Mouse (Mus musculus) stomach, embryonic 16.5 days (tissue): ENCODE measurements around the gene Pxt1. TPM values are rescaled to one million over a fixed set of nuclear protein-coding genes. Genes with fewer than 3 reads are reported as not detected.

Experiments used
- ATAC-seq: fragments of 200-750 bp; cut with Nextera tagmentation; 2 replicates; pipeline ENCODE4 v1.8.0; 2017; ENCODE audit warnings: moderate number of reproducible peaks, moderate TSS enrichment; ENCODE audit not compliant: insufficient read depth, low FRiP score
- H3K27ac ChIP-seq: fragments of 300-500 bp; sonication (generic); 2 replicates; pipeline ENCODE4 v1.5.1; 2014; ENCODE audit warnings: low read length
- H3K27me3 ChIP-seq: fragments of 300-500 bp; sonication (generic); 2 replicates; pipeline ENCODE4 v1.6.1; 2014; ENCODE audit warnings: low read length, control low read depth, mixed read lengths; ENCODE audit not compliant: control insufficient read depth, insufficient read depth
- H3K36me3 ChIP-seq: fragments of 300-500 bp; sonication (generic); 2 replicates; pipeline ENCODE4 v1.6.1; 2014; ENCODE audit warnings: low read length; ENCODE audit not compliant: control insufficient read depth, insufficient read depth
- H3K4me1 ChIP-seq: fragments of 300-500 bp; sonication (generic); 2 replicates; pipeline ENCODE4 v1.6.1; 2014; ENCODE audit warnings: low read length, control low read depth, mixed read lengths; ENCODE audit not compliant: control insufficient read depth, insufficient read depth
- H3K4me2 ChIP-seq: fragments of 300-500 bp; sonication (generic); 2 replicates; pipeline ENCODE4 v1.6.1; 2014; ENCODE audit warnings: low read depth, low read length, mixed read lengths
- H3K4me3 ChIP-seq: fragments of 300-500 bp; sonication (generic); replicated peaks from 2 replicates; pipeline ENCODE4 v1.5.1; 2014; ENCODE audit warnings: mild to moderate bottlenecking, low read length
- H3K9ac ChIP-seq: fragments of 300-500 bp; sonication (generic); 2 replicates; pipeline ENCODE4 v1.6.1; 2014; ENCODE audit warnings: low read length
- H3K9me3 ChIP-seq: fragments of 300-500 bp; sonication (generic); replicated peaks from 2 replicates; pipeline ENCODE4 v1.6.1; 2016; ENCODE audit warnings: low read length, control low read depth; ENCODE audit not compliant: control insufficient read depth
- WGBS: fragments of 180-500 bp; shearing (Covaris S2); extraction: QIAGEN DNeasy Blood & Tissue Kit; methylation state at CpG from one replicate; pipeline ENCODE4 v1.1.7; 2014; 5-methylcytosine and 5-hydroxymethylcytosine counted together
- polyA plus RNA-seq: library from polyadenylated mRNA; unstranded; fragments of >200 nt; fragmentation: Nextera tagmentation; extraction: Ambion mirVana; gene quantifications from 2 replicates; pipeline ENCODE4 v1.2.1, GENCODE M21; 2015

The Pxt1 gene
- polyA plus RNA-seq, 1 experiment from 2014 or later = 0.21 TPM

DNA sequence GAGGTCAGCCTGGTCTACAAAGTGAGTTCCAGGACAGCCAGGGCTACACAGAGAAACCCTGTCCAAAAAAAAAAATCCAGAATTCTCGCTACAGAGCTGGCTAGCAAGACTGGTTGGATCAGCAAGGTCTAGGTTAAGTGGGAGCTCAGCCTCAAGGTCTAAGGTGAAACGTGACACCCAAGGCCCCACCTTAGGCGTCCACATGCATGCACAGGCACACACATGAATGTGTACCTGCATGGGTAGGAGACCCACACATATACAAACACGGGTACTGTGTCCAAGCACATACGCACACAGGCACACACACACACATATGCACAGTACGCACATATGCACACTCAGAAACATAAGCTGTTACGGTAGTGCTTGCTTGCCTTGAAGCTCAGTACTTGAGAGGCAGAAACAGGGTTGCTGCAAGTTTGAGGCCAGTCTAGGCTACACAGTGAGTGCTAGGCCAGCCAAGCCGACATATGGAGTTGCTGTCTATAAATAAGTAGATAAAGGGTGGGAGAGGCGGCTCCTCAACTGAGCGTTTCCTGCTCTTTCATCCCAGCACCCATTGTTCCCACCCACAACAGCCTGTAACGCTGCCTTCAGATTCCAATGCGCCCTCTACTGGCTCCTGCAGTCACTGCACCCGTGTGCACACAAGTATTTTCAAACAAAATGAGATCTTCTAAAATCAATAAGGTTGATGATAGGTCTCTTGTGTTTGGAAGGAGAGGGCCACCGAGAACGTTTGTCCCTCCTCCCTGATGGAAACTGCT, 16.6 kb downstream of the Pxt1 start:
- H3K4me2 ChIP-seq = no peak overlapping the region
- 42% methylated on average over 15 of the region's 15 CpGs for WGBS
- H3K36me3 ChIP-seq = no peaks in the 10 kb centered on the region
- H3K27ac ChIP-seq = no peak overlapping the region
- no peaks in the 10 kb centered on the region for H3K9me3 ChIP-seq
- no peak overlapping the region for H3K9ac ChIP-seq
- no peak for ATAC-seq
- no peaks in the 10 kb centered on the region for H3K27me3 ChIP-seq
- H3K4me3 ChIP-seq = no peak overlapping the region
- H3K4me1 ChIP-seq = peaks cover 20% of the 10 kb centered on the region

DNA sequence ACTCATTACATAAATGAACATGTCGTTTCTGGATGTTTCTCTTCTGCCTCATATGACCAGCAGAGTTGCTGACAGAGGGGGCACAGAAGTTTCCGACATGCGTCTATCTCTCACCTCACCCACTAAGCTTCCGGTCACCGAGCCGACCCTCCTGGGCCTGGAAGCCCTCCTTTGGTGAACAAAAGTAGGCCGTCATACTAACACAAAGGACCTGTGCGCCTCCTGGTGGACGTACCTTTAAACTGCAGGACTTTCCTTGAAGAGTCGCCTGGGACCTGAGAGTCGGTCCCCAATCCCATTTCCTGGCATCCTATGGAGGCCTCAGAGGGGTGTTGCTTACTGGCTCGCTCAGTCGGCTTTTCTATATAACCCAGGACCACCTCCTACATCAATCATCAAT, 17.3 kb downstream of the Pxt1 start:
- H3K27me3 ChIP-seq = no peaks in the 10 kb centered on the region
- H3K9me3 ChIP-seq = no peaks in the 10 kb centered on the region
- H3K9ac ChIP-seq = 0 out of 2 replicates have a peak overlapping the region, but pooled peaks have one; percentile 12
- WGBS = 17% methylated on average over 13 of the region's 13 CpGs
- no peak overlapping the region for H3K4me3 ChIP-seq
- H3K36me3 ChIP-seq = no peaks in the 10 kb centered on the region
- no peak for ATAC-seq
- no peak overlapping the region for H3K27ac ChIP-seq
- no peak overlapping the region for H3K4me2 ChIP-seq
- peaks cover 16% of the 10 kb centered on the region for H3K4me1 ChIP-seq

DNA sequence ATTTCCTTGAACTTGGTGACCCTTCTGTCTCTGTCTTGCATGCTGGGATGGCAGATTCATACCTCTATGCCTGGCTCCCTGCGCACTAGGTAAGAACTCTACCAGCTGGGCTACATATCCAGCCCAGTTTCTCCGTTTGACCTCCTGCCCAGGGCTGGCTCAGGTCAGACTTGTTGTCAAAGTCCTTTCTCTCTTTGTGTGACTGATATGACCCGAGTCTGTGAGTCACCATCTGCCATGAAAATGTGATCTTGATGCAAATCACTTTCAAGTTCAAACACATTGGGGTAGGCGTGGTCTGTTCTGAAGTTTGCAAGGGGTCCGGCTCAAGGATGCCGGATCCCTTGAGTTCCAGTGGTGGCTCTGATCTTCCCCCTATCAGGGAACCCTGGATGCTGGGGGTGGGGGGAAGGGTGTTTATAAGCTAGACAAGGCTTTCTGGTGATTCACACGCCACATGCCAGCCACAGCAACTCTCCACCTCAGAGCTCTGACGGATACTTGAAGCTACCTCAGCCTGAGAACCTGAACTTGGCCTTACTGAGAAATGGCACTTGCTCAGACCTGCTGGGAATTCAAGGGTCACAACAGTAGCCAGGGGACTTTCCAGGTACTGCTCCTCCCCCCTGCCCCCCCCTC, 18.6 kb downstream of the Pxt1 start:
- no peak for ATAC-seq

DNA sequence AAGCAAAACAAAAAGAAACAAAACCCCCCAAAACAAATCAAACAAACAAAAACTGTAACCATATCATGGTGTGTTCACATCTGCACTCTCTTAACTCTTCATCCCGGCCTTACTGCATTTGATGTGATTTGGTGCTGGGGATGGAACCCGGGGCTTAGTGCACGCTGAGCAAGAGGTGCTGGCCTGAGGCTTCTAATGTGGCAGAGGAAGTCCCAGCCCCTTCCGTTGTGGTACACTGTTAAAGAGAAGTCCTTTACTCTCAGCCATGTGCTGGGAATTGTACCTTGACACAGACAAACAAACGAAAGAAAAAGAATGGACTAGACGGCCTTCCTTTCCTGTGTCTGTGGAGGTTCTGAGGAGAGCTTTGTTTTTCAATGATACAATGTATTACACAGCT, 21.5 kb downstream of the Pxt1 start:
- H3K4me1 ChIP-seq = no peaks in the 10 kb centered on the region
- no peak overlapping the region for H3K27ac ChIP-seq
- H3K27me3 ChIP-seq = no peaks in the 10 kb centered on the region
- H3K4me2 ChIP-seq = no peak overlapping the region
- no peak overlapping the region for H3K4me3 ChIP-seq
- H3K36me3 ChIP-seq = no peaks in the 10 kb centered on the region
- no peak overlapping the region for H3K9ac ChIP-seq
- ATAC-seq = no peak
- no peaks in the 10 kb centered on the region for H3K9me3 ChIP-seq
- WGBS = 55% methylated on average over 6 of the region's 6 CpGs

More for the DNA sequence above, 18.6 kb downstream of the Pxt1 start:
- Histone ChIP-seq H3K9ac (no peak overlapping the region), H3K4me1 (peaks cover 4% of the 10 kb centered on the region), H3K4me3 (no peak overlapping the region), H3K4me2 (no peak overlapping the region), H3K27ac (no peak overlapping the region), H3K9me3 (no peaks in the 10 kb centered on the region), H3K27me3 (no peaks in the 10 kb centered on the region), H3K36me3 (no peaks in the 10 kb centered on the region)
- 74% methylated on average over 8 of the region's 8 CpGs for WGBS

DNA sequence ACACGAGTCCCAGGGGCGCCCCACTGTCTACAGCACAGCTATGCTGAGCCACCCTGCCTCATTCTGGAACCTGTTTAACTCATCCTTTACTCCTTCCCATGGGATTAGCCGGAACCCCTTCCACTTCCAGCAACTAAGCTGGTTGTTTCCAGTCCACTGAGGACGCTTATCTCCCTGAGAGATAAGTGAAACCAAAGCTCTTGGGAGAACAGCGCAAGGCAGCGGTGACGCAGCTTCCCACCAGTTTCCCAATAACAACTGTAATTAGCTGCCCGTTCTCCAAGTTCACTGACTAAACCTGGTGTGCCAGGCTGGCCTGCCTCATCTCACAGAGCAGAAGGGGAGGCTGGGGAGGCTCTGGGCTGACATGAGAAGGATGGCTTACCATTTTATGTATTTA, 22.6 kb downstream of the Pxt1 start:
- Histone ChIP-seq H3K4me2 (no peak overlapping the region), H3K4me3 (no peak overlapping the region), H3K4me1 (no peaks in the 10 kb centered on the region), H3K9ac (no peak overlapping the region), H3K36me3 (no peaks in the 10 kb centered on the region), H3K27me3 (no peaks in the 10 kb centered on the region), H3K27ac (no peak overlapping the region), H3K9me3 (no peaks in the 10 kb centered on the region)
- WGBS = 61% methylated on average over 8 of the region's 8 CpGs
- ATAC-seq = peak; percentile 25; the same call in 1 of the 2 replicates

DNA sequence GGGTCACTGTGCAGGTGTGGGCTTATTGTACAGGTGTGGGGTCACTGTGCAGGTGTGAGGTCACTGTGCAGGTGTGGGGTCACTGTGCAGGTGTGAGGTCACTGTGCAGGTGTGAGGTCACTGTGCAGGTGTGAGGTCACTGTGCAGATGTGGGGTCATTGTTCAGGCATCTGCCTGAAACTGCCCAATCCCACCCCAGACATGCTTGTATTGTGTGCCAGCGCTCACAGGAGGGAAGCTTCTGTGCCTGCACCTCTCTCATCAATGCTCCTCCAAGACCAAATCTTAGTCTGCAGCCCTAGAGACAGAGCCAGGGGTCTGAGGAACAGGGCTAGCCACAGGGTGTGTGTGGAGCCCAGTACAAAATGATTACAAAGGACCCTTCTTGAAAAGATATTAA, 27.1 kb downstream of the Pxt1 start:
- Histone ChIP-seq H3K4me1 (no peaks in the 10 kb centered on the region; the same call in 1 of the 2 replicates), H3K36me3 (no peaks in the 10 kb centered on the region), H3K4me2 (no peak overlapping the region), H3K4me3 (no peak overlapping the region), H3K9me3 (no peaks in the 10 kb centered on the region), H3K9ac (no peak overlapping the region), H3K27me3 (no peaks in the 10 kb centered on the region), H3K27ac (no peak overlapping the region)
- 90% methylated on average over 1 of the region's 1 CpGs for WGBS
- ATAC-seq = no peak

DNA sequence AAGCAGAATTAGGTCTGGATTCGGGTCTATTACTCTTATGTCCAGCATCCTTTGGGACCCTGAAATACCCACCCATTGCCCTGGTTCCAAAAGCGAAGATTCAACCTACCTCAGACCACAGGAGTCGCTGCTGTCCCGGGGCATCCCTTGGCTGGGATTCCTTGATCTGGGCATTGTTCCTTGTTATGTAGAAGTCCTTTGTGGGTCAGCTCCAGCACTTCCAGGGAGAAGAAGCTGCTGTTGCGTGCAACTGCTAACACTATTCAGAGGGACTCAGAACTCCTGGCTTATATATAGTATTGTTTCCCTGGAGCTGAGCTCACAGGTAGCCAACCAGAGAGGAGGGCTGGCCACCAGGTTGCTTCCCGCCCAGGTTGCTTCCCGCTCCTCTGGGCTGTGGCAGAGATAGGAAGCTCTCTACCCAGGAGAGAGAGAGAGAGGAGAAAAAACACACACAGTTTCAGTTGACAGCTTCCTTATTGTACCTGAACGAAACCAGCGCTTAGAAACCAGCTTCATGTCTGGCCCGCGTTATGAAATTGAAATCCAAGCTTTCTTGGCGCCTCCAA, 28.5 kb downstream of the Pxt1 start, which contains the start of gene 4930539E08Rik:
4930539E08Rik (minus strand) TSS at position 265 of the 569 bp plus-strand sequence.
- H3K9me3 ChIP-seq = no peaks in the 10 kb centered on the region
- no peaks in the 10 kb centered on the region; the same call in 1 of the 2 replicates for H3K4me1 ChIP-seq
- WGBS = 67% methylated on average over 12 of the region's 12 CpGs
- H3K9ac ChIP-seq = no peak within 1 kb of the TSS
- H3K27ac ChIP-seq = no peak within 1 kb of the TSS
- H3K27me3 ChIP-seq = no peaks in the 10 kb centered on the region
- H3K4me3 ChIP-seq = no peak within 1 kb of the TSS
- no peak within 1 kb of the TSS for H3K4me2 ChIP-seq
- ATAC-seq = no peak
- H3K36me3 ChIP-seq = no peaks in the 10 kb centered on the region

DNA sequence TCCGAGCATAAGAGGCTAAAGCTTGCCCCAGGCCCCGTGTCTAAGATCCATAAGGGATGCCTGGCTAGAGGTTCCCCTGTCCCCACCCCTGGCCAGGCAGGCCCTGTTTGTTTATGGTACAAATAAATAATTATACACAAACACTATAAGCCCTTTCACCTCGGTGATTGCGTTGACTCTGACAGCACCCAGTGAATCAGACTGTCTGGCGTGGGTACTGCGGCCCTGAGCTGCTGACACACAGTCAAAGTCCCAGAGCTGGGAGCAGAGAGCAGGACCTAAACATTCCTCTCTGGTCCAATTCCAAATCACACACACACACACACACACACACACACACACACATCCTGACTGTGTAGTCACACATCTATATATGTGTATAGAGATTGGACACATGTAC, 29.7 kb downstream of the Pxt1 start:
- no peak overlapping the region for H3K4me2 ChIP-seq
- H3K4me1 ChIP-seq = peaks cover 2% of the 10 kb centered on the region; the same call in 1 of the 2 replicates
- H3K9me3 ChIP-seq = no peaks in the 10 kb centered on the region
- H3K4me3 ChIP-seq = no peak overlapping the region
- no peak overlapping the region for H3K9ac ChIP-seq
- no peak for ATAC-seq
- H3K36me3 ChIP-seq = no peaks in the 10 kb centered on the region
- WGBS = 70% methylated on average over 6 of the region's 6 CpGs
- no peaks in the 10 kb centered on the region for H3K27me3 ChIP-seq
- H3K27ac ChIP-seq = no peak overlapping the region

DNA sequence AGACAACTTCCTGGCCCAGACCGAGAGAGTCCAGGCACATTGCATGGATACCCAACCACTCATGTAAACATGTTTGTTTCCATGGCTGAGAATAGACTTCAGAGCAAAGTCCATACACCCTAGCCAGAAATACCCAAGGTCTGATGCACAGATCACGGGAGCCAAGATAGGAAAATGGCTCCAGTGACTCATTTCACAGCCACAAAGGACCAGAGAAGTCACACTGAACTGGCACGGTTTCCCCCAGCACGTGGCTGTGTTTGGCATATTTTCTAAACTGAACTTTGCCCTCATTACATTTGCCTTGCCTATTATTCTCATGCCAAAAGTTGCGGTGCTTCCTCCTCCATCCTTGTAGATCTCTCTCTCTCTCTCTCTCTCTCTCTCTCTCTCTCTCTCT, 30.4 kb downstream of the Pxt1 start:
- Histone ChIP-seq H3K4me1 (peaks cover 2% of the 10 kb centered on the region; the same call in 1 of the 2 replicates), H3K4me3 (no peak overlapping the region), H3K4me2 (no peak overlapping the region), H3K27ac (no peak overlapping the region), H3K9me3 (no peaks in the 10 kb centered on the region), H3K9ac (no peak overlapping the region), H3K27me3 (no peaks in the 10 kb centered on the region), H3K36me3 (no peaks in the 10 kb centered on the region)
- peak; percentile 41; the same call in 1 of the 2 replicates for ATAC-seq
- 51% methylated on average over 5 of the region's 5 CpGs for WGBS
